Mouse (Mus musculus) ES-E14 (cell line): ENCODE data around the gene Matn3.

Source experiments
- CHD2 ChIP-seq: IDR thresholded peaks from 2 replicates; pipeline ENCODE4 v1.6.1; 2014; ENCODE audit warnings: mild to moderate bottlenecking, low read depth, low read length, inconsistent platforms
- HCFC1 ChIP-seq: IDR thresholded peaks from 2 replicates; pipeline ENCODE4 v1.6.1; 2012; ENCODE audit warnings: low read length, inconsistent platforms, borderline replicate concordance; ENCODE audit not compliant: insufficient read depth
- MAFK ChIP-seq: IDR thresholded peaks from 2 replicates; pipeline ENCODE4 v1.6.1; 2014; ENCODE audit warnings: mild to moderate bottlenecking, low read depth, low read length, inconsistent platforms; ENCODE audit not compliant: insufficient read depth
- ZC3H11A ChIP-seq: IDR thresholded peaks from 2 replicates; pipeline ENCODE4 v1.6.1; 2012; ENCODE audit warnings: low read depth, mild to moderate bottlenecking, inconsistent platforms, low read length, borderline replicate concordance
- ZNF384 ChIP-seq: IDR thresholded peaks from 2 replicates; pipeline ENCODE4 v1.6.1; 2012; ENCODE audit warnings: low read depth, low read length, inconsistent platforms

DNA sequence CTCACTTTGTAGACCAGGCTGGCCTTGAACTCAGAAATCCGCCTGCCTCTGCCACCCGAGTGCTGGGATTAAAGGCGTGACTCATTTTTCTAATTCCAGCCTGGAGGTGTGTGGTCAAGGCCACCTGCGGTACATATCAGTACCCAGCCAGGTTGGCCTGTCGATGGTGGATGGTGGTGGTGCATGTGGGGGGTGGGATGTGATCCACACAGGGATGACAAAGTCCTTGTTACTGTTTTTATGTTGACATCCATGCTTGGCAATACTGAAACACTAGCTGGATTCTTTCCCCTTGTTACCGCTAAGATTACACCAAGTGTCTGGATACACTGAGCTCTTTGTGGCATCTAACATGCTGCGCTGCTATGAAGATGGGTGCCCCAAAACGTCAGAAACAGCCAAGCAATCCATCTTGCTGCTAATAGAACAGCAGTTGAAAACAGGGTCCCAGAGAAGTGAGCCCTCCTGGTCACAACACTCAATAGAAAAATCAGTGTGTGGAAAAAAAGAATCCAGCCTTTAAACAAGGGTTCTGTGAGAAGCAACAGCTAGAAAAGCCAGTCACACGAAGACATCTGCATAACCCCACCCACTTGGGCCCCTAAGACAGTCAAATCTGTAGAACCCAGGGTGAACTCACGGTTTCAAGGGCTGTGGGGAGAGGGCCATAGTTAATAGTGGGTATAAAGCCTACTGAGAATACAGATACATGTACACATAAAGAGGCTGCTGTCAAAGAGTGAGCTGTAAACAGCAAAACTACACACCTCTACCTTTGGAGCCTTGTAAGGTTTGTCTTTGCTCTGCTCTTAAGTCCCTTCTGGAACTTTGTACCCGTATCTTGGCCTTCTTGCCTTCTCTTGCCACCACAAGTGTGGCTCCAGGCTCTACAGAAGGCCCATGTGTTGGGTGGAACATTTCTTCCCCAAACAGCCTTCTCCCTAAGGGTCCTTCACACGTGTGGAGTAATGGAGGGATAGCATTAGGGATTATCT is 7.4 kb upstream of the Matn3 start:
- TF ChIP-seq CHD2 (no peak), HCFC1 (no peak), ZC3H11A (no peak), MAFK (no peak), ZNF384 (no peak)
